26 mouse cellular contexts compared by ENCODE assay signal in the genomic region with DNA sequence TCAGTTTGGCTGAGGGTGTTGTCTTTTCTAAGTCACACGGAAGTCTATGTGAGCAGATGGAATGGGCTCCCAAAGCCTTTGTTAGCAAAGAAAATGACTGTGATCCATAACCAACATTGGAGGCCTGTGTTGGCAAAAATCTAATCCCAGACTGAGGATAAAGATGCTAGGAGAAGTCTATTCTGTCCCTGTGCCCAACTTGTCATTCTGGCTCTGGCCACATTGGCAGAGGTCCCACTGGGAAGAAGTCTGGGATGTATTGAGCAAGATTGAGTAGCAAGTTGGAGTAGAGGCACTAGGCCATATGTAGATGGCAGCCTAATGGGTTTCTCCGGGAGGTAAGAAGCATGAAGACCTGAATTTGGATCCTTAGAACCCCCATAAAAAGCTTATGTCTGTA. TPM values are rescaled to one million over a fixed set of nuclear protein-coding genes. Genes with fewer than 3 reads are reported as not detected.
DNase-seq lines count a peak whose midpoint lies in the region; ATAC-seq and TF ChIP-seq lines count a peak whose summit lies in the region.
"Had no signal": no experiment of that assay in that cellular context is flagged by ENCODE, and none has a peak within 500 bp of the region (broad histone marks: within the 10 kb centered on the region; RNA-seq: fewer than 3 reads in every experiment).

No protein-coding gene starts in this region.

- no peak; the same call in 1 of the 2 replicates for ATAC-seq in forebrain, postnatal 0 days
- ATAC-seq in forebrain, embryonic 11.5 days (replicated peaks; ENCODE audit: low FRiP score) = no peak
- ATAC-seq: activated CD4-positive, CD25-positive, alpha-beta regulatory T cell, adult 4 months; CD4-positive, CD25-positive, alpha-beta regulatory T cell, adult 4 months; forebrain, embryonic 13.5 days; forebrain, embryonic 15.5 days; Patski had no signal

- TF ChIP-seq CTCF in forebrain, postnatal 0 days (IDR thresholded peaks at IDR 0.05; ENCODE audit: low read depth) = no peak

- H3K9ac ChIP-seq in forebrain, postnatal 0 days = no peak overlapping the region
- H3K9ac ChIP-seq in forebrain, embryonic 11.5 days (ENCODE audit: low read length) = no peak overlapping the region
- H3K9ac ChIP-seq: embryonic facial prominence, embryonic 13.5 days; embryonic facial prominence, embryonic 15.5 days; forebrain, embryonic 13.5 days; forebrain, embryonic 15.5 days had no signal

- H3K27ac ChIP-seq in forebrain, postnatal 0 days (ENCODE audit: low read depth, low read length) = no peak overlapping the region
- H3K27ac ChIP-seq in forebrain, embryonic 11.5 days (ENCODE audit: low read depth, low read length) = no peak overlapping the region
- H3K27ac ChIP-seq: embryonic facial prominence, embryonic 13.5 days; embryonic facial prominence, embryonic 15.5 days; forebrain, embryonic 10.5 days; forebrain, embryonic 13.5 days; forebrain, embryonic 15.5 days had no signal

- no peaks in the 10 kb centered on the region for H3K4me1 ChIP-seq in forebrain, postnatal 0 days (ENCODE audit: insufficient read depth)
- no peaks in the 10 kb centered on the region for H3K4me1 ChIP-seq in forebrain, embryonic 11.5 days (replicated peaks; ENCODE audit: control insufficient read depth, insufficient read depth, low read length)
- H3K4me1 ChIP-seq: embryonic facial prominence, embryonic 15.5 days; forebrain, embryonic 13.5 days; forebrain, embryonic 15.5 days had no signal

- H3K4me3 ChIP-seq in forebrain, postnatal 0 days (ENCODE audit: low read depth, low read length) = no peak overlapping the region
- no peak overlapping the region for H3K4me3 ChIP-seq in forebrain, embryonic 11.5 days (ENCODE audit: low read depth, low read length)
- H3K4me3 ChIP-seq: embryonic facial prominence, embryonic 13.5 days; embryonic facial prominence, embryonic 15.5 days; erythroblast, embryonic 14.5 days; forebrain, embryonic 10.5 days; forebrain, embryonic 13.5 days; forebrain, embryonic 15.5 days had no signal

- H3K27me3 ChIP-seq in forebrain, postnatal 0 days (ENCODE audit: insufficient read depth, low read length) = no peaks in the 10 kb centered on the region
- no peaks in the 10 kb centered on the region for H3K27me3 ChIP-seq in forebrain, embryonic 11.5 days (ENCODE audit: control insufficient read depth, insufficient read depth, low read length)
- H3K27me3 ChIP-seq: CH12.LX; embryonic facial prominence, embryonic 13.5 days; embryonic facial prominence, embryonic 15.5 days; forebrain, embryonic 13.5 days; forebrain, embryonic 15.5 days; Patski had no signal

- 57% methylated on average over 2 of the region's 2 CpGs for WGBS in forebrain, postnatal 0 days
- 92% methylated on average over 2 of the region's 2 CpGs for WGBS in forebrain, embryonic 11.5 days

- no peaks in the 10 kb centered on the region for H3K9me3 ChIP-seq in forebrain, postnatal 0 days (ENCODE audit: low read length)
- no peaks in the 10 kb centered on the region; the same call in 1 of the 2 replicates for H3K9me3 ChIP-seq in forebrain, embryonic 11.5 days (ENCODE audit: control insufficient read depth, low read length)
- H3K9me3 ChIP-seq: embryonic facial prominence, embryonic 13.5 days; embryonic facial prominence, embryonic 15.5 days; forebrain, embryonic 15.5 days had no signal

- no peak overlapping the region for H3K4me2 ChIP-seq in forebrain, postnatal 0 days (ENCODE audit: low read depth)
- no peak overlapping the region for H3K4me2 ChIP-seq in forebrain, embryonic 11.5 days (ENCODE audit: low read depth, low read length, severe bottlenecking)
- H3K4me2 ChIP-seq: embryonic facial prominence, embryonic 13.5 days; embryonic facial prominence, embryonic 15.5 days; forebrain, embryonic 13.5 days; forebrain, embryonic 15.5 days had no signal

- H3K36me3 ChIP-seq in forebrain, postnatal 0 days (ENCODE audit: insufficient read depth) = no peaks in the 10 kb centered on the region
- no peaks in the 10 kb centered on the region for H3K36me3 ChIP-seq in forebrain, embryonic 11.5 days (ENCODE audit: control insufficient read depth, insufficient read depth, low read length)
- H3K36me3 ChIP-seq: embryonic facial prominence, embryonic 13.5 days; embryonic facial prominence, embryonic 15.5 days; forebrain, embryonic 10.5 days; forebrain, embryonic 15.5 days; G1E had no signal

- DNase-seq in adrenal gland, postnatal 10 days = peak; percentile 30
- no peak for DNase-seq in adrenal gland, adult 8-10 months
- peak; percentile 37 to 50 for DNase-seq in cerebellum, postnatal 10 days
- DNase-seq in cerebellum, adult 11 months = no peak
- peak; percentile 51 for DNase-seq in forebrain, postnatal 0 days
- DNase-seq in forebrain, embryonic 11.5 days (ENCODE audit: low spot score) = no peak
- DNase-seq in right cerebral cortex, postnatal 4 days = peak; percentile 9
- DNase-seq in right cerebral cortex, postnatal 14 days = no peak
- DNase-seq: adrenal gland, adult 2 months; B cell, adult 2 months; cerebellum, adult 11-12 months; cerebellum, adult 2 months; cerebellum, adult 9-10 months; embryo, embryonic 11 days had no signal

RNA-seq across cellular contexts. Expression of gene Nog, which starts 54.1 kb away (rescaled TPM):
- total RNA-seq in adrenal gland, postnatal 10 days (2021) = under 1 TPM; 0.91 to 0.96 TPM
- total RNA-seq in adrenal gland, adult 8-10 months (2022) = under 1 TPM in 3 of 4 experiments, not detected in 1; 0.22 to 0.61 (median 0.49) TPM
- 13.3 and 15.2 TPM in 2 replicates for total RNA-seq in forebrain, postnatal 0 days (2014; rRNA removed)
- 5.2 TPM in 2 replicates for polyA plus RNA-seq in forebrain, postnatal 0 days (2015; fragmentation: Nextera tagmentation; extraction: Ambion mirVana)
- 8.0 and 10.4 TPM in 2 replicates for polyA plus RNA-seq in forebrain, embryonic 11.5 days (2014; fragmentation: Nextera tagmentation; extraction: Ambion mirVana)
- total RNA-seq: CH12.LX; common myeloid progenitor, adult 5-6 weeks; G1E had no signal
- polyA plus RNA-seq: activated CD4-positive, CD25-positive, alpha-beta regulatory T cell, adult 4 months; CD4-positive, CD25-positive, alpha-beta regulatory T cell, adult 4 months; erythroblast, embryonic 14.5 days; G1E had no signal

Comparison
In these comparisons a context has a peak if more than half of its experiments do, and no peak if none do; other contexts are left out.
1. DNase-seq: peak in adrenal gland, postnatal 10 days (single experiment), cerebellum, postnatal 10 days (2 of 2), forebrain, postnatal 0 days (single experiment) and right cerebral cortex, postnatal 4 days (single experiment); none in adrenal gland, adult 8-10 months (single experiment), cerebellum, adult 11 months (single experiment), forebrain, embryonic 11.5 days (single experiment) and right cerebral cortex, postnatal 14 days (single experiment).